Mouse (Mus musculus) gastrocnemius, adult 18-20 months (tissue): Measurements from ENCODE around the gene Mapk8ip2. TPM values are rescaled to one million over a fixed set of nuclear protein-coding genes. Genes with fewer than 3 reads are reported as not detected.
"Not testable (repeated sequence)": the region's sequence is repeated elsewhere in the genome, so short reads cannot be mapped to it uniquely, and the experiment has no call there.

Experiments
- DNase-seq: peaks from one replicate; pipeline ENCODE4 v3.0.0; 2021; ENCODE audit warnings: low spot score
- long read RNA-seq, 2 experiments: library from polyadenylated mRNA; stranded (forward); transcript quantifications; one replicate each; pipeline ENCODE4 v2.0.0; 2021
- total RNA-seq, 2 experiments: library from RNA; stranded (reverse); gene quantifications; 2 replicates each; pipeline ENCODE4 v1.2.3; 2021

Mapk8ip2 gene
- under 1 TPM; 0.25 to 0.57 TPM for total RNA-seq
- long read RNA-seq, experiment 1, result 0 reads
- long read RNA-seq, experiment 2, result 0 reads

DNA sequence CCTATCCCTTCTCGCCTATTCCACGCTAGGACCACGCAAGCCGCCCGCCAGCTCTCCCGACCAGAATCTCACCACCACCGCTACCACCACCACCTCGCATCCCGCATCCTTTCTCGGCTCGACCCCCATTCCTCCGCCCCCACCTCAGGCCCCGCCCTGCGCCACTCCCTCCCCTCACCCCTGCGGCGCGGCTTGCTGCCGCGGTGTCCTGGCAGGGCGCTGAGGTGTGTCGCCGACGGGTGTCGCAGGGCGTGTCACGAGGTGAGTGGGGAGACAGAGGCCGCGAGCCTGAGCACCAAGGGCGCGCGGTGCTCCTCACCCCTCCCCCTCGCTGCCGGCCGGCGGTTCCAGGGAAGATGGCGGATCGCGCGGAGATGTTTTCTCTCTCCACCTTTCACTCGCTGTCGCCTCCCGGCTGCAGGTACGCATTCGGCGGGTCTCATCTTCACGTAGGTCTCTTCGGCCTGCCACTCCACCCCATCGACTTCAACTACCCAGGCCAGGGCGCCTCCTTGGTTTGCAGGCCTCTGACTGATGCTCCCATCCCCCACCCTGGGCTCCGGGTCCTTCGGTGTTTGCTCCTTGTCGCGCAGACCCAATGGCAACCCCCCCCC lies at the start of gene Mapk8ip2:
TSS of gene Mapk8ip2 (plus strand) at position 49 of the 614 bp plus-strand sequence.
- DNase-seq, result no peak

GRCm38 (mm10) chr15:89404831-89405623 lies 48.7 kb upstream of the Mapk8ip2 start:
- DNase-seq, result no peak

DNA sequence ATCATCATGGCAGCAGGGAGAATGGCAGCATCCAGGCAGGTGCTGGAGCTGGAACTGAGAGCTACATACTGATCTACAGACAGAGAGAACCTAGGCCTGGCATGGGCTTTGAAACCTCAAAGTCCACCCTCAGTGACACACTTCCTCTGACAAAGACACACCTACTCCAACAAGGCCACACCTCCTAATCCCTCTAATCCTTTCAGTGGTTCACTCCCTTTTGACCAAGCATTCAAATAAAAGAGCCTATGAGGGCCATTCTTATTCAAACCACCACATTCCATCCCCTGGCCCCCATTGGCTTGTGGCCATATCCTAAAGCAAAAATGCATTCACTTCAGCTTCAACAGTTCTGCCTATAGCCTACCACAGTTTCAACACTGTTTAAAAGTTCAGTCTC lies 47.0 kb upstream of the Mapk8ip2 start:
- no peak for DNase-seq

DNA sequence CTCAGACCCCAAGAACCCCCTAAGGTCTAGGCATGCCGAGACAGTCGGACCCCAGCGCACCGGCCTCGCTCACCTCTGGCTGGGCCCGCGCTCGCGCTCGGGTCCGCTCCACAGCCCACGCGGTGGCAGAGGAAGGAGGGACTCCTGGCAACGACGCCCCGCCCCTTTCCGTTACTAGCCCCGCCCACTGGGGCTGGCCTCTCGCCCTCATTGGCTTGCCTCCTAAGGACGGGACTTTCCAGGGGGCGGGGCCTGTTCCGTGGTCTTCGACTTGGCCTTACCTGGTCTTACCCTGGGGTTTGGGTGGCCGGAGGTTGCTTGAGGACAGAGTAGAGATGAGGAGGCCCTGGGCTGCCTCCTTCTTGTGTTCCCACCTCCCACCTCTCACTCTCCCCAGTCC lies 43.6 kb upstream of the Mapk8ip2 start, which contains the start of gene Syce3:
TSS of gene Syce3 (minus strand) at position 386 of the 400 bp plus-strand sequence.
- DNase-seq, result no peak

GRCm38 (mm10) chr15:89415282-89415681 lies 38.4 kb upstream of the Mapk8ip2 start:
- DNase-seq, result peak; percentile 49

GRCm38 (mm10) chr15:89421938-89422337 lies 31.8 kb upstream of the Mapk8ip2 start:
- DNase-seq, result no peak

- no peak for DNase-seq
Observed at GRCm38 (mm10) chr15:89424621-89425020, 29.1 kb upstream of the Mapk8ip2 start.

DNA sequence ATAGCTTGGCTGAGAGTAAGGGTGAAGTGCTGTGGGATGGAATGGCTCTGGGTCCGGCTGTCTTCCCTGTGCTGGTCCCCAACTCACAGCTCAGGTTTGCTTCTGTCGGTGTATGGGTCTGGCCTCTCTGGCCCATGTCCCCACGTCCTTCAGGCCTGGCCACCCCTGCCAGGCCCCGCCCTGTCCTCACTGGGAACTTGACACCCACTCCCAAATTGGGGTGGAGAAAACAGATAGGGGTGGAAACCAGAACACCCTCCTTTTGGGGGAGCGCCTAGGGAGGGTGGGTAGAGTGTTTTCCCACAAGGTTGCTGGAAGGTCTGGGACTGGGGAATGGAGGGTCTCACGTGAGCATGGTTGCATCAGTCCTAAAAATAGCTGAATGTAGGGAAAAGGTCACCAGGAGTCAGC lies 28.0 kb upstream of the Mapk8ip2 start, which contains the start of gene Cpt1b:
TSS of gene Cpt1b (minus strand) at position 153 of the 411 bp plus-strand sequence.
- peak; percentile 86 for DNase-seq

GRCm38 (mm10) chr15:89426716-89427115 lies 27.0 kb upstream of the Mapk8ip2 start:
- peak; percentile 40 for DNase-seq

DNA sequence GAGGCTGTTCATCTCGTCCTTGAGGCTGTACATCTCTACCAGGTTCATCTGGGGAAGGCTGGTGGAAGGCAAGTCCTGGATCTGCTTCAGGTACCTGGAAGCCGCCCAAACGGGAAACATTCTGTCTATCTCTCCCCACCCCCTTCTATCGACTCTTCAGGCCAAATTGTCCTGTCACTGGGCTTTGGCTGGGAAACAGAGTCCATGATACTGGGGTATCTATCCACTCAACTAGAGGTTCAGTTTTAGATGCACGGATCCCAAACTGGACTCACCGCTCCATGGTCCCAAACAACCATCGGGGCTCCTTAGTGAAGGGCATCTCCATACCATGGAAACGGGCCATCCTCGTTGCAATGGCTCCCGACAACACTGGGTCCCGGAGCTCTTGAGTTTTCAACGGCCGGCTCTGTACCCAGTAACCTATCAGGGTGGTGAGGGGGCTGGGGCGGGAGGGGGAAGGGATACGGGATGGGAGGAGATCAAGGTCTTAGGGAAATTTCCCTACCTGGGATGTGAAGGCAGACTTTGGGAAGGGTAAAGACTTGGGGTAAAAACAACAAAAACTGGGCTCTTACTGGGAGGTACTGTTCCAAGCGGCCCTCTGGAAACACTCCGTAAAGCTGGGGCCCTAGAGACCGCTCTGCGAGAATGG lies 25.4 kb upstream of the Mapk8ip2 start:
- DNase-seq, result no peak

DNA sequence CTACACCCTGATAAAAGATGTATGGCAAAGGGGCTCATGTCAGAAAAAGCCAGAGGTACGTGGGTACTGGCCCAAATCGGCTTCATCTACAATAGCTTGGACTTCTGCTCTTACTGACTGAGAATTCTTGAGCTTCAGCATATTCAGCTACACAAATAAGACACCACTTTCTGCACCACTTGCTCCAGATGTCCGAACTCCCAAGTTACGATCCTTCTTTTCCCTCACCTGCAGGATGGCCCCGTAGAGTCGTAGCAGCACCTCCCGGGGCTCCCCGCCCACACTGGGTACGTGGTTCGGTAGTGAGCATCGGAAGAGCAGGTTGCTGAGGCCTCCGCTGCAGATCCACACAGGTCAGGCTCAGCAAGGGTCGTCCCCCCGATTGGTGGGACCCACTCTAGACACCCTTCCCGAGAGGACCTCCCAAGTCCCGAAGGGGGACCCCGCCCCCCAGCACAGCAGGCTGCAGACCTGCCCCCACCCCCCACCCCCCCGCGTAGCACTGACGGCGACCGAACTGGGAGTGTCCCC lies 24.8 kb upstream of the Mapk8ip2 start:
- no peak for DNase-seq

GRCm38 (mm10) chr15:89429352-89430221 lies 24.1 kb upstream of the Mapk8ip2 start, which contains the start of the genes C730034F03Rik, Gm44502 and Chkb:
Gene C730034F03Rik (plus strand): TSS chr15:89429589.
Gene Gm44502 (minus strand): TSS chr15:89429696.
Gene Chkb (minus strand): TSS chr15:89429908.
- peak; percentile 91 for DNase-seq

DNA sequence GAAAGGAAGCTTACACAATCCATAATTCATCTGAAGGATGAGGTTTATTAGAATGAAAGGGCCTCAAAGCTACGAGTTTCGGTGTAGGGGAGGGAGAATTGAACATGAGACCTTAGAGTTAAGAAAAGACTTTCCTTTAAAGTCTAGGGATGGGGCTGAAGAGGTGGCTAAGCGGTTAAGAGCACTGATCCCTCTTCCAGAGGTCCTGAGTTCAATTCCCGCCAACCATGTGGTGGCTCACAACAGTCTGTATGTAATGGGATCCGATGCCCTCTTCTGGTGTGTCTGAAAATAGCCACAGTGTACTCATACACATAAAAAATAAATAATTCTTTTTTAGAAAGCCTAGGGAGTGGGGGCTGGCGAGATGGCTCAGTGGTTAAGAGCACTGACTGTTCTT lies 23.4 kb upstream of the Mapk8ip2 start:
- no peak for DNase-seq

DNA sequence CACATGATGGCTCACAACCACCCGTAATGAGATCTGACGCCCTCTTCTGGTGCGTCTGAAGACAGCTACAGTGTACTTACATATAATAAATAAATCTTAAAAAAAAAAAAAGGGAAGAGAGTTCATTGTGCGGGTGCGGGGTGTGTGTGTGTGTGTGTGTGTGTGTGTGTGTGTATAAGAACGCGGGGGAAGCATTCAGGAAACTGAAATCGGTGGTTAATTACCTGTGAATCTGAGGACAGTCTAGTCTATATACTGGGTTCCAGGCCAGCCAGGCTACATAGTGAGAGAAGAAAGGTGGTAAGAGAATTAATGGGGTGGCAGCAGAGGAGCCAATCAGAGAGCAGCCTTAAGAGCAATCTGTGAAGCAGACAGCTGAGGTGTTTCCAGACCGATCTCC lies 22.9 kb upstream of the Mapk8ip2 start:
- not testable (repeated sequence) for DNase-seq

- no peak for DNase-seq
Observed at GRCm38 (mm10) chr15:89431271-89431670, 22.4 kb upstream of the Mapk8ip2 start.

DNA sequence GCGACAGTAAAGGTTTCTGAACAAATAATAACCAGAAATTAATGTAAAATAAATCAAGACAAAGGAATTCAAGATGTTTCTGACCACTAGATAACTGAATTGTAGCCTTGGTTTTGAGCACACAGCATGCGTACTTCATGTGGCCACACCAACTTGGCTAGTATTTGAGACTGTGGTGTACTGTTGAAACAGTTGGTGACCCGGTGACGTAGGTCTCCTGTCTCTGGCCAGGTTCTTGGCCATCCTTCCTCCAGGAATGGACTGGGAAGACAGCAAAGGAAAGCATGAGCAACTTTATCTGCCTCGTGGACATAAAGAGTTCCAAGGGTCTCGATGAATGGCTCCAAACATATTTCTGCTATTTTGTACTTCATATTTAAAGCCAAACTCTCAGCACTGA lies 21.9 kb upstream of the Mapk8ip2 start:
- DNase-seq, result no peak

- DNase-seq, result no peak
Observed at GRCm38 (mm10) chr15:89432946-89433345, 20.8 kb upstream of the Mapk8ip2 start.

DNA sequence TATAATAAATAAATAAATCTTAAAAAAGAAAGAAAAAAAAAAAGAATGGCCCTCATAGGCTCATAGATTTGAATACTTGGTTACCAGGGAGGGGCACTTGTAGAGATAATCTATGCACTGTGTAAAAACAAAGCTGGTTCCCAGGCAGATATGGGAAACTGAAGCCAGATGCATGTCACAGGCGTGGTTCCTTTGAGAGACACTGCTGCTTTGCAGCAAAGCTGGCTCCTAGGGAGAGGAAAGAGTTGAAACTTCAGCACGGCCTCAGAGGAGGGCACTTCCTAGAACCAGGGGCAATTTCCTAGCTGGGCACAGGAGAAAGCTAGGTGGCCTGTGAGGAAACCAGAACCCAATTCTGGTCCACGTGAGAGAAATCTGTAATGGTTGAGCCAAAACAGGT lies 19.6 kb upstream of the Mapk8ip2 start:
- DNase-seq, result no peak

DNA sequence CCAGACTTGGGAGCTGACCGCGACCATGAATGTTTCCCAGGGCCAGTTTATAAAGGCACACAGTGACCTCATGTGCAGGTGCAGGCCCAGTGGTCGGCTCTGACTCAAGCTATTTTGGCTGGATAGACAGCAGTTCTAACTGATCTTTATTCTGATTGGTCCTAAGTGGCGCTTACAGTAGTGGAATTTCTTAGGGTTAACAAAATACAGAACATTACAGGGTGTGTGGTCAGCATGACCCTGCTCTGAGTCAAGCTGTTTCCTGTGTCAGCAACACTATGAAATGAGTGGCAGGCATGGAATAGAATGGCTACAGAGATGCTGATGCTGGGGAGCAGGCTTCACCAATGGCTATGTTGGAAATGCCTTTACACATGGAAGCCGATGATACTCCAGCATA lies 17.8 kb upstream of the Mapk8ip2 start:
- no peak for DNase-seq

- DNase-seq, result no peak
Observed at GRCm38 (mm10) chr15:89442486-89443070, 11.1 kb upstream of the Mapk8ip2 start.
